Mouse (Mus musculus): ENCODE measurements at regions not wholly inside any gene's neighbourhood (a gene's known extent, or its start where the extent isn't known, plus 50 kb on each side); places are given as distances from the start of the nearest gene placed in this dataset.

DNA sequence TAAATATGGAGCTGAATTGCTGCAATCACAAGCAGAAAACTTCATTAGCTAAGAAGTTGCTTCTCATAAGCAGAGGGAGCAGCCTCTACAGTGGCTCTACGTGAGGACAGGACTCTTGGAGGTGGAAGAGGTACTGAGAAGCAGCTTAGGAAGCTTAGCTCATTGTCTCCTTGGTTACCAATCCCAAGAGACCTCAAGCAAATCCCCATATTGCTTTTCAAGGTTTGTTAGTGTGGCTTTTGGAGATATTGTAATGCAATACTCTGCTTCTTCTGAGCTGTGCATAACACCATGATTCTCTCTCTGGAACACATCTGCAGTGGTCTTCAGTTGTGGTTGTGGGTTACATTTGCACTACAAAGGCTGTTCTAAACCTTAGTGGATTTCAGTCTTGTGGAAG is 106.9 kb downstream of the Tent5c start:
- TF ChIP-seq POLR2A (IDR thresholded peaks at IDR 0.05; ENCODE audit: borderline replicate concordance, extremely low read depth, insufficient read depth, insufficient read length, poor library complexity, severe bottlenecking) (no peak), CTCF (IDR thresholded peaks at IDR 0.05; ENCODE audit: borderline replicate concordance, extremely low read depth, insufficient read depth, insufficient read length) (no peak)

All from brain, embryonic 14.5 days (tissue).